Mouse (Mus musculus): ENCODE measurements around the gene Dscam.

Dscam gene

DNA sequence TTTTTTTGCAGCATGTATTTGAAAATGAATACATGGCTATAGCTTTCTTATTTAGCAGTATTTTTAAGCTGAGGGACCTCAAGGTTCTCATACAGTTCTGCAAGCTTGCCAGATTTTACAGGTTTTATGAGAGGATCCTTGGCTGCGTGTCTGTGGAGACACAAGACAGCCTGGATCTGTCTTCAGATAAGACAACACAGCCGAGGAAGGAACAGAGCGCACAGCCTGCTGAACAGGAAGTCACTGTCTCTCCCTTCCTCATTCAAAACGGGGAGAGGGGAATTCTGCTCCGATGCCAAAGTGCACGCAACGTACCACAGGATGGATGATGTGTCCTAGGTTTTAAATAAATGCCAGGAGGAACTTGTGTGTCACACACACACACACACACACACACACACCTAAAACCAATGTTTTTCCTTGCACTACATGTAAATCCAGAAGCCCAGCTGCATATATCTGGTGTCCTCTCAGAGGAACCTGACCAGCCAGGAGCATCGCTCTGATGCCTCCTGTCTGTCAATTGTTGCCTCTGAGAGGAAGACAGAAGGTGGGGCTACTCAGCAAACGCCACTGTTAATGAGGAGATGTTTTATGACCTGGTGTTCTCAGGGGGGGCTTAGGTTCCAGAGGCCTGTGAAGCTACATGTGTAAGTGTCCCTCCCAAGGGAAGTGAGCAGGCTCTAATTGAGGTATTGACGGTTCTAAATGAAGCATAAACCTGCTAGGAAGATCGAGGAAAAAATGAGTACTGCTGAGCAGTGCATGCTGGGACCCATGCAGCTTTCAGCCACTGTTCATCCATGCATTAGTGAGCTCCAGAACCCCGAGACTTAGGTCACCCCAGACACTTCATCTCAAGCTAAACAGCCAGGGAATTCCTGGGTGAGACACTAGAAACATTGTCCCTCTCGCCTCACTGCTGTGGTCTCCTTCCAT is 442.4 kb downstream of the Dscam start:
- in situ Hi-C loops (cut with MboI; ENCODE audit: low sequenced_read_pairs), result no loop called here

DNA sequence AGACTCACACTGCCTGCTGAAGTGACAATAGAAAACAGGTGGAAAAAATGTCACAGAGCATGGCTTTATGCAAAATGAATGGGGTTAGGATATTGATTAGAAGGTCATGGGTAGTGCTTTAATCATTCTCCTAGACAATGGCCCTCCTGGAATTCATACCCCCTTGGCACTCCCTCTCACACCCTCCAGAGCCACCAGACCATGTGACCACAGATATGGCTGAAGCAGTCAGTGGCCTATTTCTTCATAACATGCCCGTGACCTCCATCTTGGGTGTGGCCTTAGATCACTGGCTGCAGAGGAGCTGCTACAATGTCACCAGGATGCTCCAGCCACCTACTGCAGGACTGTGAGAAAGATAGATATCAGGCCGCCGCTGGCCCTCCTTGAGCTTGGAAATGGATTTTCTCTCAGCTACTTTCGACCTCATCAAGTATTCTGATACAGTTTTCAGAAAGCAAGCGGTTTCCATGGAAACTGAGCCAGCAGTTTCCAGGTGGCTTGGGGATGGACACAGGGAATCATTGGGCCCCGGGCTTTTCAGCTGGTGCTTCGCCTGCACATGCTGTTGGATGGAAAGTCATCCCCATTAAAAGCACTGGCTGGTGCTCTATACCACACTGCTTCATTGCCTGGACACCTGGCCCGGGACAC is 445.4 kb downstream of the Dscam start:
- in situ Hi-C loops (cut with MboI; ENCODE audit: low sequenced_read_pairs), result no loop called here

DNA sequence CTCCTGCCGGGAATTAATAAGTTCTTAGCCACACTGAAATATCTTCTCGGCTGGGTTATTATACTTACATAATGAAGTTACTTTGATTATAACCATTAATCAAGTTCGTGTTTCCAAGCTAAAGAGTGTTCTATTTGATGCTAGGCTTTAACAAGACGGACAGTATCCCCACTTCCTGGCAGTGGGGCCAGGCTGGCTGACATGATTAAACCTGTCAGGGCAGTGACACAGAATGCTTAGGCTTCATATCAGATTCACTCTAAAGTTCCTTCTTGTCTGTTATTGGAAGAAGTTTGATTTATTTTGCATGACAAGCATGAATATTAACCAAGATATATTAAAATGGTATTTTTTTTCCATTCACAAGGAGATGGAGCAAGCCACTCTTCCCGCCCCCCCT is 446.0 kb downstream of the Dscam start:
- in situ Hi-C loops (cut with MboI; ENCODE audit: low sequenced_read_pairs), result no loop called here

DNA sequence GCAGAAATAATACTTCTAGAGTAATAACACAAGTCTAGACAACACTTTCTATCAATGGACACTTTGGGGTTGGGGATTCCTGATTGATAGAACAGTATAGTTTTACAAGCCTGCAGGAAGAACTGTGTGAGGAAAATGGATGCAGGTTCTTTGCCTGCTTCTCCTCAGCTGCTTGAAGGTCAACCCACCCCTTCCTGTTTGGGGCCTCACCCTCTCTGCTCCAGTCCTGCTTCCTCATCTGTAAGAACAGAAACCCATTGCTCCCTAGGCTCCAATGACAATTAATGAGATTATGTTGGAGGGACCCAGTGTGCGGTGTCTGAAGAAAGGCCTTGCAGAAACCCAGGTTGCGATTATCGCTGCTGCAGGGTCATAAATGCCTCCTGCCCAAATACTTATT is 446.4 kb downstream of the Dscam start:
- in situ Hi-C loops (cut with MboI; ENCODE audit: low sequenced_read_pairs), result no loop called here

DNA sequence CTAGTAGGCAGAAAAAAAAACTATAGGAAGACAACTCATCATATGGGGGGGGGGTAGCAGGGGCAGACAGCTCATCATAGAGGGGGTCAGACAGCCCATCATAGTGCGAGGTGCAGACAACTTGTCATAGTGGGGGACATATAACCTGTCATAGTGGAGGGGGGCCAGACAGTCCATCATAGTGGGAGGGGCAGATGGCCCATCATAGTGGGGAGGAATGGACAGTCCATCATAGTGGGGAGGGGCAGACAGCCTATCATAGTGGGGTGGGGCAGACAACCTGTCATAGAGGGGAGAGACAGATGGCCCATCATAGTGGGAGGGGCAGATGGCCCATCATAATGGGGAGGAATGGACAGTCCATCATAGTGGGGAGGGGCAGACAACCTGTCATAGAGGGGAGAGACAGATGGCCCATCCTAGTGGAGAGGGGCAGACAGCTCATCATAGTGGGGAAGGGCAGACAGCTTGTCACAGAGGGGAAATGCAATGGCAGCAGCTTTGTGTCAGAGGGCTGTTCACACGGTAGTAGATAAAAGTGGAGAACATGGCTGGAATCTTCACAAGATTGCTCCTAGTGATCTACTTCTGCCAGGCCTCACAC is 447.4 kb downstream of the Dscam start:
- in situ Hi-C loops (cut with MboI; ENCODE audit: low sequenced_read_pairs), result no loop called here

DNA sequence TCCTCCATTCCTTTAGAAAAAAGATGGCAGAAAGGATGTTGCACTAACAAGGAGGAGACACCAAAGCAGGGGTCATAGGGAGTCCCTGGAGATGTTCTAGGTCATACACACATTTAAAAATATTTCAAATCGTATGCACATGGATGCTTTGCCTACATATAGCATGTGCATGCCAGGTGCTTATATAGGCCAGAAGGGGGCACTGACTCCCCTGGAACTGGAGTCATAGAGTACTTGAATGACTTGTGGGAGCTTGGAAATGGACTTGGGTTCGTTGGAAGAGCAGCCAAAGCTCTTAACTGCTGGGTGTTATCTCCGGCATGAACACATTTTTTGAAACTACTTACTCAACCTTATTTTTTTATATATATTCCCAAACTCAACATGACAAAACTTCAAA is 448.4 kb downstream of the Dscam start:
- in situ Hi-C loops (cut with MboI; ENCODE audit: low sequenced_read_pairs), result no loop called here

DNA sequence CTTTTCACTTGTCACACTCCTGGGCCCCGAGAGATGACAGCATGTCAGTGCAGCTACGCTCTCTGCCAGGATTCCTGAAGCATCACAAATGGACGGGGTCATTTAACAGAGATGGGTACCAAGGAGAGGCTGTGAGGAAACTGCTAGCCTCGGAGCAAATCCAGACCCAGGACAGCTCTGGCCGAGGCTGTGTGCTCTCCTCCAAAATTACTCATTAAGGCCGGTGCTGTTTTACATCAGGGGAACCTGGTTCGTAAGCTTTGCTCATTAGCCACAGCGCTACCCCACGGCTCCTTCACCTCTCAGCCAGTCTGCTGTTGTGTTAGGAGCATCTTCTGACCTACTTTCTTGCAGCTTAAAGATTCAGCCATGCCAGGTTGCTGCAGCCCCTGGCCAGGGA is 449.3 kb downstream of the Dscam start:
- in situ Hi-C loops (cut with MboI; ENCODE audit: low sequenced_read_pairs), result no loop called here

DNA sequence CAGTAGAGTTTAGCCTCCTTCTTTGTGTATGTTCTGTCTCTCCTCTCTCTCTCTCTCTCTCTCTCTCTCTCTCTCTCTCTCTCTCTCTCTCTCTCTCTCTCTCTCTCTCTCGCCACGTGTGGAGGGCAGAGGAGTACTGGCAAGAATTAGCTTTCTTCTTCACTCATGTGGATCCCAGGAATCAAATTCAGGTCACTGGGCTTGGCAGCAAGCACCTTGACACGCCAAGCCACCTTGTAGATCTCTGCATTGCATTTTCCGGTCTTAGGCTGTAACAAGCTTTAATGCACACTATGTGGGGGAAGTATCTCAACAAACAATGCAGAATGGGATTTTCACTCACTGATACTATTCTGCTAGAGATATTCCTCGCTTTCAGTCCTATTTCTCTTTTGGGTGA is 449.9 kb downstream of the Dscam start:
- in situ Hi-C loops (cut with MboI; ENCODE audit: low sequenced_read_pairs), result no loop called here

DNA sequence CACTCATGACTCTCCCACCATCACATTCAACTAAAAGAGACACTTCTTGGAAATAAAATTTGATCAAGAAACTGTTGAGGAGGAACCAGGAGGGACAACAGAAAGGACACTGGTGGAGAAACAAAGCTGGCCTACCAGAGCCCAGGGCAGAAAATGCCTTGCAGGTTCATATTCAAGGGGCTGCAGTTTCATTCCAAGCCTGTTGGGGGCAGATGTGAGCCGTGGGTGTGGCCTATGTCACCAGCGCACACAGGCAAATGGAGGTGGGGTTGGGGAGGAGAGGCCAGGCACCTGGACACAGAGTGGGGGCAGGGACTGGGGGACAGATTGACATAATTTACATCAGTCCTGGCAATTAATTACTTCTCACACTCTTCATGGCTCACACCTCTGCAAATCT is 452.3 kb downstream of the Dscam start:
- in situ Hi-C loops (cut with MboI; ENCODE audit: low sequenced_read_pairs), result no loop called here

DNA sequence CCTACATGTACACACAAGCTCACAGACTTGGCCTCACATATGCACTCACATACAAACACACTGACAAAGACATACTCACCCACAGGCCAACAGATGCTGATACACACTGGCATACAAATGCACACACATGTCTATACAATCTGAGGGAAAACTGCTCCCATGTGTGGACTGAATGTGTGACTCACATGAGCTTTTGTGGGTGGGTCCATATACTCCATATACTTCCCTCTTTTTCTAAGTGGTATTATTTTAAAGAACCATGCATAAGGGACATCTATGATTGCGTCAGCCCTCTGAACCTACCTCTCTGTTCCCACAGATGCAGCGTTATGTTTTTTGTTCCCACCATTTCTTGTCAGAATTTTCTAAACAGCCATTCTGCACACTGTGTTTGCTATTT is 453.9 kb downstream of the Dscam start:
- in situ Hi-C loops (cut with MboI; ENCODE audit: low sequenced_read_pairs), result no loop called here

DNA sequence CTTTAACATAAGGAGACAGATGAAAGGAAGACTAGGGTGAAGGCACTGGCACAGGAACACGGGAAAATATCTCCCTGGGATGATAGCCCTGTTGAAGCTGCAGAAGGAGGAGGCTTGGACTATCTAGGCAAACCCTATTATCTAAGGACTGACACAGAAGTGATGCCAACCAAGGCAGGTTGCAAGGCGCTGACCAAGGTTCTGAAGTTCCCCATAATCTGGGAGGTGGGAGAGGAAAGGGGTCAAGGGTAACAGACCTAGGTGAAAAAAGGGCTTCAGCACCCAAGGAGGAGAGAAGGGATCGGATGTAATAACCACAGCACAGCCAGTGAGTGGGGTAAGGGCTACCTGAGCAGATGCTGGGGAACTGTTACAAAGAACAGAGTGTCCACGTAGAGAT is 458.6 kb downstream of the Dscam start:
- in situ Hi-C loops (cut with MboI; ENCODE audit: low sequenced_read_pairs), result no loop called here

DNA sequence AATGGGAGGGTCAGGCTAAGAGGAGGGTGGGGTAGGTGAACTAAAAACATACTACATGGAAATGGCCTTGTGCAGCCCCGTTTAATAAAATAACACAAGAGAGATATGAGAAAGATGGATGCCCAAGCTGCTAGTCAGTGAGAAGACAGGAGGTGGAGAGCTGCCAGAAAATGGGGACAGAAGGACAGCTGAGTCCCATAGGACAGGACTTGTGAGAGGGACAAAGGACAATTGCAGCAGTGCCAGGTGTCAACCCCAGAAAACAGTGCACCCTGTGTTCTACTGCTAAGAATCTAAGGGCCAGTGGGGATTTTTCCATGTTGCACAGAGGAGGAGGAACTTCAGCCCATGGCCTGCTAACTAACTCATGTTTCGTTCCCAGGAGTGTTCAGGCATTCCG is 470.0 kb downstream of the Dscam start:
- in situ Hi-C loops (cut with MboI; ENCODE audit: low sequenced_read_pairs), result no loop called here

DNA sequence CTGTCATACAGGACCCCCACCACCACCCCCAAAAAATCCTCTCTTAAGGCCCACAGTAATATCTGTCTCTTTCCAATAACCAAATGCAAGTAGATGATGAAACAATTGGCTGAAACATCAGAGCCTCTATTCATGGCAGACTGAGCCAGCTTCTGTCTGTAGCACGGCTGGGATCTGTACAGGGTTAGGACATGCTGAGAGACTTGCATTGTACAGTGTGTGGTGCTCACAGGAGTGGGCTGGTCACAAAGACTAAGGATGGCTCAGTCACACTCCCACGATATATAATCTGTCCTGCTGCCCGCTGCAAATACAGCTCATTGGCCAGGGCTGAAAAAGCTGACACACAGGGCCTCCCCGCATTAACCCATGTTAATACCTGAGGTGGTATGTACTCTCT is 474.7 kb downstream of the Dscam start:
- in situ Hi-C loops (cut with MboI; ENCODE audit: low sequenced_read_pairs), result no loop called here

DNA sequence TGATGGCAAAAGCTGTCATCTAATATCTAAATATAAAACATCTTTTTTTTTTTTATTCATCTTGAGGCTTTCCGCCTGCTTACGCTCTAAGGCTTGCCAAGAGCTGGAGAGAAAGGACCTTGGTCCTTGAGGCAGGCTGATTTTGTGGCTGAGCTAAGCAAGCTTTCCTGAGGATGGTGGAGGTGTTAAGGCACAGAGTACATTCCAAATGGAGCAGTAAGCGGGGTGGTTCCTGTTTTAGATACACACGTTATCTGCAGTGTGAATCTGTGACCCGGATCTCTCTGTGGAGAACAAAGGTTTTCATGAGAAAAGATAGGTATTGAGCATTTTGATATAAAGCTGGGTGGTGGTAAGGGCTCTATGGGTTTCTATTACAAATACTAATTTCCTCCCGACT is 479.0 kb downstream of the Dscam start:
- in situ Hi-C loops (cut with MboI; ENCODE audit: low sequenced_read_pairs), result no loop called here

DNA sequence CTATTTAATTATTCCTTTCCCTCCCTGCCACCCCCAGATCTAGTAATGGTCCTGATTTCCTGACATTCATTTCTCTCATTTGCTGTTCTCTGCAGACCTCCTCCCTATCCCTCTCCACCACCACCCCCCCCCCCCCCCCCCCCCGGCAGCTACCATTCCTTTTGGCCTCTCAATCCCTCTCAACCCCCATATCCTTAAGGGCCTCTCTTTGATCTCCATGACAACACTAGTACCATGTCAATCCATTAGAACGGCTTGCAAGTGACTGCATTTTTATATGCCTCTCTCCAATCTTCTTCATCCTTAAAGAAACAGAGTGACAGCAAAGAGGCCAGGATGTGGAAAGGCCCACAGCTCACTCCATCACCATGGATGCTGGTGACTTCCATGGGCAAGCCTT is 480.5 kb downstream of the Dscam start:
- in situ Hi-C loops (cut with MboI; ENCODE audit: low sequenced_read_pairs), result no loop called here

DNA sequence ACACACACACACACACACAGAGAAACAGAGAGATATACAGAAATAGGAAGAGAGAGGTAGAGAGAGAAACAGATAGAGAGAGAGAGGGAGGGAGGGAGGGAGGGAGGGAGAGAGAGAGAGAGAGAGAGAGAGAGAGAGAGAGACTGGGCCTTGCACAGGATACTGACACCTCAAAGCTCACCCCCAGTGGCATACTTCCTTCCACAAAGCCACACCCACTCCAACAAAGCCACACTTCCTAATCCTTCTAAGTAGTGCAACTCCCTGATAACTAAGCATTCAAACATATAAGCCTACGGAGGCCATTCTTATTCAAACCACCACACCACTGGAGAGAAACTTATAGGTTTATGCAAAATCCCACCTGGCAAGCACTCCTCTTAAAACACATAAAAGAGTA is 481.1 kb downstream of the Dscam start:
- in situ Hi-C loops (cut with MboI; ENCODE audit: low sequenced_read_pairs), result no loop called here

DNA sequence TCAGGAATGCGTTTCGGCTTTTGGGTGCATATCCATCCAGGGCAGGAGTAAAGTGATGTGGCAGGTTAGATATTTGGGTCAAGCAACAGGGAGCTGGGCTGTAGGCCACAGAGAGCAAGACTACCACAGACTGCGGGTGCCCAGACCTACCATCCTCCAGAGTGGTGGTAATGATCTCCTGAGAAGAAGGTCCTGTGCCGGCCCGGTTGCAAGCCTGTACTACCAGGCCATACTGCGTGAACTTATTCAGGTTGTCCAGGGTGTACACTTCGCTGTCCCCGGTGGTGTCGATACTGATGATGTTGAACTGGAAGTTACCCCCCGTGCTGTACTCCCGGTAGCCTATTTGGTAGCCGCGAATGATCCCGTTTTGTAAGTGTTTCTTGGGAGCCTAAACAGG is 485.5 kb downstream of the Dscam start:
- in situ Hi-C loops (cut with MboI; ENCODE audit: low sequenced_read_pairs), result no loop called here

DNA sequence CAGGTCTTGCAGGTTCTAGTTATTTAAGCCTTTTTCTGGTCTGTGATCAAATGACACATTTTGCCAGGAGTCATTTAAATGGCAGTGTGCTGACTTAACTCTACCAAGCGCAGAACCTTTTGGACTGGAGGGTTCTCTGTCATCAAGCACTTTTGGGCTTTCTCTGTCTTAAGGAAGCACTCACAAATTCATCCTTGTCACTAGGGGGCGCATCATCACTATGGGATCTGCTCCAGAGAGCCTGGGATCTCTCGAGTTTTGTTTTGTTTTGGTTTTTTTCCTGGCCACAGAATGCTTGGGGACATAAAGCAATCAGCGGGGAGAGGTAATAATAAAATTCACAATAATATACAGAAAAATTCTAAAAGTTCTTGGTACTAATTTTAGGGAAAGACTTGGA is 486.0 kb downstream of the Dscam start:
- in situ Hi-C loops (cut with MboI; ENCODE audit: low sequenced_read_pairs), result no loop called here

DNA sequence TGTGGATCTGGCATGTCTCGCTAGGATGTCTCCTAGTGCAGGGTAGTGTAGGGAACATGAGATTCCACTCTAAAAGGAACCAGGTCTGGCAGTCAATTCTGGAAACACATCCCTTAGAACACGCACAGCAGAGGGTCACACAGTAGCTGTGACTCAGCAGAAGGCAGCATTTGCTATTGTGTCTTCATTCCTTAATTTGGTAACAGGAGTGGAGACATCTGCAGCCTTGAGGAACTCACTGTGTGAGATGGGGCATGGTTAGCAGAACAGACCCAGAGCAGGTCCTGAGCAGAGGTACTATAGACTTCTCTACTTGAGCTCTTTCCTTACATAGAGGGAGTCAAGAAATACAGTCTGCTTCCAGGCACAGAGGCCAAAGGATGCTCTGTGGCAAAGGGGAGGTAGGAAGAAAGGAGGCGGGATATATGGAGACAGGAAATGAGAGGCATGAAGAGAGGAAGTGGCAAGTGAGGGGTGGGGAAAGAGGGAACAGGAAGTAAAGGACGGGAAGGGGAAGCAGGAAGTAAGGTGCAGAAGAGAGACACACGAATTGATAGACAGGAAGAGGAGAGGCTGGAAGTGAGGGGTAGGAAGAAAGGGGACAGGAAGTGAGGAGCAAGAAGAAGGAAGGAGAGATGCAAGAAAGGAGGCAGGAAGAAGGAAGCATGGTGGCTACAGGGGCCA is 488.1 kb downstream of the Dscam start:
- in situ Hi-C loops (cut with MboI; ENCODE audit: low sequenced_read_pairs), result no loop called here

DNA sequence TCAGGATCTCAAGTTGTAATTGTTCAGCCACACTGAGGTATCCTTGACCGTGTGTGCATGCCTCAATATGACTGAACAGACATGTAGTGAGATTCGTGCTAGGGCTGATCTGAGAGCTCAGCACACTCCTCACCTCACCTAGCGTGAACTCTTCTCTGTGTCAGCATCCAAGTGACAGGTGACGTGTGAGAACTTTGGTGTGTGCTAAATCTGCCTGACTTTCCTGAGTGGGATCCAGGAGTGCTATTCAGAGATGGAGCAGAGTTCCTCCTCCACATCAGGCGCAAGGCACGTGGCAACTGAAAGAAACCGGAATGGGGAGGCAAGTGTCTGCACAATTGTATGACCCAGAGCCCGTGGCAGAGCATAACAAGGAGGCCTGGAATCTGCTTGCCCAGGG is 490.6 kb downstream of the Dscam start:
- in situ Hi-C loops (cut with MboI; ENCODE audit: low sequenced_read_pairs), result loop anchor here (10.0 kb wide), 2 partner anchors 205 to 325 kb away; no protein-coding TSS in a partner anchor

DNA sequence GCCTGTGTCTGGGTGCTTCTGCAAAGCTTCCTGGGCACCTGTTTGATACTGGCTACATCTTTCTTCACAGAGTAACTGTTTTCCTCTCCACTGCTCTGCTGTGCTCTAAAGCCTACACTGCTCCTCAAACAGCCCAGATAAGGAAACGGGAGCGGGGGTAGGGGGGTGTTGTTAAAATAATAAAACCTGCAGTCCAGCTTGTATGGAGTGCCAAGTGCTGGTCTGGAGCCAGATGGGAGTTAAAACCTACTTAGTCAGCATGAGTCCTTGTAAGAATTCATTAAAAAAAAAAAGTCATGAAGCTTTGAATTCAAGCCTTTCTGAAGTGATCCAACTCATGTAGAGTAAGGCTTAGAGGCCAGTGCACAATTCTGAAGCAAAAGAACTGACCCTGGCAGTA is 493.1 kb downstream of the Dscam start:
- in situ Hi-C loops (cut with MboI; ENCODE audit: low sequenced_read_pairs), result loop anchor here (10.0 kb wide), 2 partner anchors 203 to 323 kb away; no protein-coding TSS in a partner anchor

All from CH12F3 (cell line).